Mouse (Mus musculus) megakaryocyte, embryonic 14.5 days (primary cell): ENCODE measurements around the gene Gm20388.

ENCODE experiments used
- FLI1 ChIP-seq: IDR thresholded peaks from 2 replicates; pipeline ENCODE4 v1.6.1; 2012; ENCODE audit warnings: low read length, inconsistent platforms, mixed read lengths
- GATA1 ChIP-seq: IDR thresholded peaks from 3 replicates; pipeline ENCODE4 v1.6.1; 2012; ENCODE audit warnings: mixed read lengths, low read length, inconsistent platforms, borderline replicate concordance

GRCm38 (mm10) chr8:123687826-123688225 lies 3777.2 kb downstream of the Gm20388 start:
- TF ChIP-seq GATA1, result no peak
- TF ChIP-seq FLI1, result no peak
